Mouse (Mus musculus) C2C12 (cell line): ENCODE data around the gene Clec4f. TPM values are rescaled to one million over a fixed set of nuclear protein-coding genes. Genes with fewer than 3 reads are reported as not detected.

Source experiments
- H3K27me3 ChIP-seq: one replicate; pipeline ENCODE4 v1.6.1; 2011; ENCODE audit not compliant: control insufficient read depth, insufficient read depth, insufficient read length
- H3K36me3 ChIP-seq: one replicate; pipeline ENCODE4 v1.6.1; 2011; ENCODE audit not compliant: control insufficient read depth, insufficient read depth
- H3K4me3 ChIP-seq: one replicate; pipeline ENCODE4 v1.5.1; 2011; ENCODE audit warnings: mild to moderate bottlenecking, control low read depth; ENCODE audit not compliant: poor library complexity, insufficient read depth, severe bottlenecking
- H3K79me2 ChIP-seq: one replicate; pipeline ENCODE4 v1.6.1; 2011; ENCODE audit not compliant: control insufficient read depth, insufficient read depth
- H3K79me3 ChIP-seq: one replicate; pipeline ENCODE4 v1.6.1; 2011; ENCODE audit warnings: low read depth, control low read depth
- H3ac ChIP-seq: one replicate; pipeline ENCODE3; 2011; ENCODE audit warnings: low read depth; ENCODE audit not compliant: control insufficient read depth, insufficient read length
- CEBPB ChIP-seq: IDR thresholded peaks from one replicate; pipeline ENCODE4 v1.6.1; 2011; ENCODE audit warnings: low read depth, mild to moderate bottlenecking, control low read depth, moderate library complexity
- CTCF ChIP-seq: IDR thresholded peaks from one replicate; pipeline ENCODE4 v1.5.1; 2011; ENCODE audit not compliant: control insufficient read depth, insufficient read depth, insufficient read length
- FOSL1 ChIP-seq: IDR thresholded peaks from one replicate; pipeline ENCODE4 v1.8.0; 2011; ENCODE audit warnings: mild to moderate bottlenecking, low read length; ENCODE audit not compliant: poor library complexity, insufficient read depth, severe bottlenecking
- MAX ChIP-seq: IDR thresholded peaks from one replicate; pipeline ENCODE4 v1.6.1; 2011; ENCODE audit warnings: mild to moderate bottlenecking, control low read depth
- MYOD1 ChIP-seq: IDR thresholded peaks from one replicate; pipeline ENCODE4 v1.6.1; 2011; ENCODE audit warnings: low read depth; ENCODE audit not compliant: control insufficient read depth, insufficient read length
- MYOG ChIP-seq: IDR thresholded peaks from one replicate; pipeline ENCODE4 v1.6.1; 2011; ENCODE audit not compliant: control insufficient read depth, insufficient read length; ENCODE audit errors: extremely low read depth
- USF1 ChIP-seq: IDR thresholded peaks from one replicate; pipeline ENCODE4 v1.6.1; 2011; ENCODE audit warnings: low read depth, mild to moderate bottlenecking, control low read depth, moderate library complexity
- polyA plus RNA-seq: library from polyadenylated mRNA; unstranded; fragments of >200 nt; fragmentation: generic; extraction: Trizol; gene quantifications from one replicate; pipeline ENCODE4 v1.2.1, GENCODE M21; 2012; ENCODE audit warnings: missing spikeins

The Clec4f gene
- polyA plus RNA-seq, 1 experiment = not detected

DNA sequence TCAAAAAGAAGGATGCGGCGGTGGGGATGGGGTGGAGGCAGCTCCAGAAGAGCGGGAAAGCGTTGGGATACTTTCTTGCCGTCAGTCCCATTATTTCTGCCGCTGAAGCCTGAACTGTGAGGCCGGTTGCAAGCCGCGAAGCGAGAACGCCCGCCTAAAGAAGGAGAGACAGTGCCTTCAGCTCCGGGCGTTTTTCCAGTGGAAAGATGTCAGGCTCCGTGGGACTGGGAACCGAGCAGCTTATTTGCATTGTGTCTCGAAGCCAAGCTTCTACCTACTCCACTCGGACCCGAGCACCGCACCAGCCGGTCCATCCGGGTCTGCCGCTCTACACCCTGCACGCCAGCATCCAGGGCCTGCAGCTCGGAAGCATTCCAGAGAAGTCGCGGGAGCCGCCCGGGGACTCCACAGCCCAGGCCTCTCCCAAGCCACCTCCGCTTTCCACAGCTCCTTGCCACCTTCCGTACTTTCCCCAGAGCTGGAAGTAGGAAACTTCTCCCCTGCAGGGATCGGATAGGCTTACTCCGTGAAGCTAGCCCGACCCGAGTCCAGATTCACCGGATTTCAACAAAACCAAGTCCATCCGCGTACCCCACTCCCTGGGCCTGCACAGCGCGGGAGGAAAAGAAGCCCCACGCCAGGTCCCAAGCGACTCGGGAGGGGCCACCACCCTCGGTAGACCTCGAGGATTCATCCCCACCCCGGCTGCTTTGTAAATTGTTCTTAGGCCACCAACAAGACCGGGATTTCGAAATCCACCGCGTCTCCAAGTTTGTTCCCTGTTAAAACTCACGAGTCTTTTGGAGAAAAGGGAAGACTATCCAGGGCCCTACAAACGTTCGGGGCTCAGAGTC lies 46.4 kb upstream of the Clec4f start:
- H3K79me2 ChIP-seq = no peaks in the 10 kb centered on the region
- TF ChIP-seq FOSL1 (no peak), MAX (no peak), MYOG (no peak), MYOD1 (no peak), CTCF (no peak), CEBPB (no peak), USF1 (no peak)
- peaks cover 86% of the 10 kb centered on the region for H3K27me3 ChIP-seq
- no peaks in the 10 kb centered on the region for H3K79me3 ChIP-seq
- no peak overlapping the region for H3ac ChIP-seq
- H3K36me3 ChIP-seq = no peaks in the 10 kb centered on the region
- H3K4me3 ChIP-seq = no peak overlapping the region

DNA sequence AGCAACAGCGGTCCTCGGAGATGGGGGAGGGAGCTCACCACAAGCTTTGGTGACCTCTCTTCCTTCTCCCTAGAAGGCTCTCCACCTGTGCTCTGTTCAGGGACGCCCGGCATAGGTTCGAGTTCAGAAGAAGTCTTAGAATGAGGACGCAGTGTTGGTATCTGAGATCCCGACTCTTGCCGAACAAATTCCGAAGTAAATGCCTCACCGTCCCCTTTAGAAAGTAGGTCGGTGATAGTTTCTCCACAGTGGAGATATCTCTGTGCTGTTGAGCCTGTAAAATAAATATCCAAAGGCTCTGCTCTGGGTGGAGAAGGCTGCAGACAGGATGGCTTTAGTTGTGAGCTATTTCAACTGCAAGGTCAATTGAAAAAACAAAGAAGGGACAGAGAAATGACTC lies 45.0 kb upstream of the Clec4f start:
- Histone ChIP-seq H3K79me2 (no peaks in the 10 kb centered on the region), H3K36me3 (no peaks in the 10 kb centered on the region), H3K79me3 (no peaks in the 10 kb centered on the region), H3K27me3 (peaks cover 86% of the 10 kb centered on the region), H3ac (no peak overlapping the region), H3K4me3 (no peak overlapping the region)
- TF ChIP-seq MYOG (no peak), CEBPB (no peak), FOSL1 (no peak), USF1 (no peak)

DNA sequence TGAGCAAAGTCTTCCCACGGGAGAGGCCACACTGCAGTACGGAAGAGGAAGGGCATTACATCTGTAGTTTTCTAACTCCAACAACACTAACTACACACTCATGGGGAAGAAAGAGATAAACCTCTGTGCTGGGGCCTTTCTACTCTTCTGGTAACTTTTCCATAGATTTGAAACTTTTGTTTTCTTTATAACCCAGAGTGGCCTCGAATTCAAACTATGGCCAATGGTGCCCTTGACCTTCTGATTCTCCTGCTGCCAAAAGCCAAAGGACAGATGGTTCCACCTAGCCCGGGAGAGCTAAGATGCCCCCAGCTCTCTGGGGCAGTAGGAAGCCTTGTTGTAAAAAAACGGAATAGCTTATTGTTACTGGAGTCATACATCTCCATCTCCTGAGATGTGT lies 44.0 kb upstream of the Clec4f start:
- TF ChIP-seq FOSL1 (no peak), MYOG (no peak), MYOD1 (no peak), CTCF (no peak), MAX (no peak), USF1 (no peak), CEBPB (no peak)
- peaks cover 83% of the 10 kb centered on the region for H3K27me3 ChIP-seq

GRCm38 (mm10) chr6:83697932-83698331 lies 41.9 kb upstream of the Clec4f start:
- Histone ChIP-seq H3ac (no peak overlapping the region), H3K79me3 (no peaks in the 10 kb centered on the region), H3K36me3 (no peaks in the 10 kb centered on the region), H3K4me3 (no peak overlapping the region), H3K79me2 (no peaks in the 10 kb centered on the region), H3K27me3 (peaks cover 77% of the 10 kb centered on the region)
- TF ChIP-seq MAX (no peak), USF1 (no peak), CTCF (no peak), MYOD1 (no peak), MYOG (no peak), CEBPB (no peak), FOSL1 (no peak)

More for the DNA sequence above, 44.0 kb upstream of the Clec4f start:
- Histone ChIP-seq H3K79me2 (no peaks in the 10 kb centered on the region), H3K79me3 (no peaks in the 10 kb centered on the region), H3ac (no peak overlapping the region), H3K36me3 (no peaks in the 10 kb centered on the region), H3K4me3 (no peak overlapping the region)

- peaks cover 76% of the 10 kb centered on the region for H3K27me3 ChIP-seq
- no peak for TF ChIP-seq MYOG
- TF ChIP-seq CEBPB = no peak
- no peak for TF ChIP-seq MYOD1
- no peak for TF ChIP-seq USF1
- no peak for TF ChIP-seq FOSL1
- no peak for TF ChIP-seq MAX
- TF ChIP-seq CTCF = no peak
- no peaks in the 10 kb centered on the region for H3K36me3 ChIP-seq
- no peak overlapping the region for H3ac ChIP-seq
- no peak overlapping the region for H3K4me3 ChIP-seq
- H3K79me2 ChIP-seq = no peaks in the 10 kb centered on the region
- no peaks in the 10 kb centered on the region for H3K79me3 ChIP-seq
Observed at GRCm38 (mm10) chr6:83696684-83697083, 40.7 kb upstream of the Clec4f start.

- H3K79me3 ChIP-seq = no peaks in the 10 kb centered on the region
- peaks cover 77% of the 10 kb centered on the region for H3K27me3 ChIP-seq
- H3K36me3 ChIP-seq = no peaks in the 10 kb centered on the region
- H3K79me2 ChIP-seq = no peaks in the 10 kb centered on the region
- no peak overlapping the region for H3K4me3 ChIP-seq
- H3ac ChIP-seq = no peak overlapping the region
- TF ChIP-seq MYOG = no peak
- TF ChIP-seq USF1 = no peak
- no peak for TF ChIP-seq CEBPB
Observed at GRCm38 (mm10) chr6:83695731-83696130, 39.7 kb upstream of the Clec4f start.
